Mouse (Mus musculus) small intestine, adult 10 weeks (tissue): ENCODE results near the gene Tada1. TPM values are rescaled to one million over a fixed set of nuclear protein-coding genes. Genes with fewer than 3 reads are reported as not detected.

Experiments used
- polyA plus RNA-seq: library from polyadenylated mRNA; stranded (reverse); fragments of 350-450 nt; fragmentation: Illumina TruSeq; extraction: RNeasy Lipid Tissue Mini Kit (QIAGEN cat#74804); gene quantifications from one replicate; pipeline ENCODE4 v1.2.3, GENCODE M21; 2014; ENCODE audit warnings: low replicate concordance

Gene Tada1
- polyA plus RNA-seq, result 20.5 TPM

DNA sequence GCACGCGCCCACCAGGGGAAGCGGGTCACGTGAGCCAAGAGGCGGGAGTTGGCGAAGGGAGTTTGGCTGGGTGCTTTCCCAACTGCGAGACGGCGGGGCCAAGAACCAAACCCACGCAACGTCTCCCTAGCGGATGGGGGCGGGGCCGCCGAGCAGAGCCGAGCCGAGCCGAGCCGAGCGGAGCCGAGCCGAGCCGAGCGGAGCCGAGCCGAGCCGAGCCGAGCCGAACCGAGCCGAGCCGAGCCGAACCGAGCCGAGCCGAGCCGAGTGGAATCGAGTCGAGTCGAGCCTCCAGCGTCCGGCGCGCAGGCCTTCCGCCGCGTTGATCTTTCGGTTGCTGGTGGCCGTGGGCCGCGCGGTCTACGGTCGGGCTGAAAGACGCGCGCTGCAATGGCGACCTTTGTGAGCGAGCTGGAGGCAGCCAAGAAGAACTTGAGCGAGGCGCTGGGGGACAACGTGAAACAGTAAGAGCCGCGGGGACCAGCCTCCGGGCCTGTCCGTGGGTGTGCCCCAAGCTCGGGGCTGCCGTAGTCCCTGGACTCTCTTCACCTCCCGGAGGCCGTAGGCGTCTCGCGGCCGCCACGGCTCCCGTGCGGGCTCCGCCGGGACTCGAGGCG, at the start of gene Tada1:
TSS of gene Tada1 (plus strand) at position 85 of the 617 bp plus-strand sequence.

GRCm38 (mm10) chr1:166409701-166410220, 30.9 kb downstream of the Tada1 start, which contains the start of gene Pogk:
Pogk (minus strand) TSS chr1:166409863.

Other genes starting within 250 kb of the Tada1 start
- 88.6 TPM for gene Gpa33, start 248.9 kb upstream of the Tada1 start, polyA plus RNA-seq
- gene Mael, start 140.3 kb upstream of the Tada1 start, polyA plus RNA-seq, result not detected
- gene Ildr2, start 125.0 kb upstream of the Tada1 start, polyA plus RNA-seq, result 0.26 TPM
- 3.6 TPM for gene Pogk, start 30.8 kb downstream of the Tada1 start, polyA plus RNA-seq
- not detected for gene Gm4846, start 118.5 kb downstream of the Tada1 start, polyA plus RNA-seq